Mouse (Mus musculus) spleen, adult 2 months (tissue): ENCODE measurements around the gene Shank1. TPM values are rescaled to one million over a fixed set of nuclear protein-coding genes. Genes with fewer than 3 reads are reported as not detected.
A peak's percentile ranks its signal among the peaks of the same experiment; 100 is the strongest.

Experiments used
- DNase-seq, 2 experiments: peaks; one replicate each; pipeline versions ENCODE4 v3.0.0 to v3.0.0-alpha.2; 2012 to 2021; ENCODE audit warnings: low spot score in 2 of 2, low read depth in 1 of 2
- H3K27ac ChIP-seq: fragments of 200-500 bp; 2 replicates; pipeline ENCODE4 v1.5.1; 2012; ENCODE audit warnings: low read length, inconsistent platforms; ENCODE audit not compliant: insufficient read depth
- H3K27me3 ChIP-seq: fragments of 200-500 bp; 2 replicates; pipeline ENCODE4 v1.6.1; 2012; ENCODE audit warnings: mild to moderate bottlenecking, moderate library complexity, low read length, inconsistent platforms; ENCODE audit not compliant: control insufficient read depth, insufficient read depth
- H3K36me3 ChIP-seq: fragments of 200-500 bp; 2 replicates; pipeline ENCODE4 v1.6.1; 2012; ENCODE audit warnings: mild to moderate bottlenecking, low read length, inconsistent platforms; ENCODE audit not compliant: control insufficient read depth, insufficient read depth
- H3K4me1 ChIP-seq: fragments of 200-500 bp; 2 replicates; pipeline ENCODE4 v1.6.1; 2011; ENCODE audit warnings: inconsistent platforms; ENCODE audit not compliant: control insufficient read depth, insufficient read depth, insufficient read length
- H3K4me3 ChIP-seq: fragments of 200-500 bp; 2 replicates; pipeline ENCODE4 v1.5.1; 2011; ENCODE audit warnings: mild to moderate bottlenecking, inconsistent platforms; ENCODE audit not compliant: insufficient read depth, insufficient read length; ENCODE audit errors: extremely low read depth
- CTCF ChIP-seq: fragments of 200-500 bp; IDR thresholded peaks from 2 replicates; pipeline ENCODE4 v1.5.1; 2011; ENCODE audit warnings: mild to moderate bottlenecking, inconsistent platforms; ENCODE audit not compliant: insufficient read depth, insufficient read length, insufficient replicate concordance; ENCODE audit errors: extremely low read depth
- POLR2A ChIP-seq: fragments of 200-500 bp; IDR thresholded peaks from 2 replicates; pipeline ENCODE4 v1.6.1; 2011; ENCODE audit warnings: low read depth, low read length, inconsistent platforms
- WGBS: fragments of 180-500 bp; shearing (Covaris S2); methylation state at CpG from one replicate; pipeline ENCODE4 v1.1.7; 2018; 5-methylcytosine and 5-hydroxymethylcytosine counted together
- polyA plus RNA-seq: library from polyadenylated mRNA; depleted of rRNA; stranded (reverse); fragments of >200 nt; gene quantifications from 2 replicates; pipeline ENCODE4 v1.2.3, GENCODE M21; 2012; rRNA removed

Gene Shank1
- polyA plus RNA-seq, 1 experiment: 4.5 TPM

DNA sequence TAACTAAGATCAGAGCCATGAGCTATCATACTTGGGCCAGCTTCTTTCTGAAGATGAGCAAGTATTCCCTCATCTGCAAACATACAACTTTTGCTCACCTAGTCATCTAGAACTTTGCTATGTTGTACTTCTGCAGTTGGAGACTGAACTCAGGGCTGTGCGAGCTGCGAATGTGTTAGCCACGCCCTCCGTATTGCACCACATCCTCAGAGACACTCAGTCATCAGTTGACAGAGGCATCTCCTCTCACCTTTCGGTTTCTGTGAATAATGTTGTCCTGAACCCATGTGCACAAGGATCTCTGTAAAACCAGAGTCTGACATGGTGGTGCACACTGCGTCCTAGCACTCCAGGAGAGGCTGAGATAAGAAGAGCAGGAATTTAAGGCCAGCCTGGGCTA, 91.6 kb downstream of the Shank1 start:
- DNase-seq: no peak
- WGBS: 48% methylated on average over 6 of the region's 6 CpGs
- no peak overlapping the region for H3K27ac ChIP-seq
- no peak for TF ChIP-seq POLR2A
- no peak for TF ChIP-seq CTCF
- H3K27me3 ChIP-seq: 0 out of 2 replicates have a peak, but pooled peaks cover 1% of the 10 kb centered on the region
- H3K4me1 ChIP-seq: no peaks in the 10 kb centered on the region; the same call in 1 of the 2 replicates
- H3K4me3 ChIP-seq: no peak overlapping the region
- H3K36me3 ChIP-seq: no peaks in the 10 kb centered on the region

- TF ChIP-seq POLR2A (no peak), CTCF (no peak)
- WGBS: 4% methylated on average over 27 of the region's 27 CpGs
Observed at GRCm38 (mm10) chr7:44405346-44406014, 95.4 kb downstream of the Shank1 start.

GRCm38 (mm10) chr7:44406015-44406355, 95.9 kb downstream of the Shank1 start:
- Histone ChIP-seq H3K27me3 (0 out of 2 replicates have a peak, but pooled peaks cover 1% of the 10 kb centered on the region), H3K36me3 (no peaks in the 10 kb centered on the region), H3K4me3 (no peak overlapping the region), H3K27ac (no peak overlapping the region), H3K4me1 (no peaks in the 10 kb centered on the region; the same call in 1 of the 2 replicates)
- no peak for TF ChIP-seq POLR2A
- TF ChIP-seq CTCF: no peak
- DNase-seq: peak in 1 of 2 experiments; percentile 7
- 11% methylated on average over 5 of the region's 5 CpGs for WGBS

More at GRCm38 (mm10) chr7:44405346-44406014, 95.4 kb downstream of the Shank1 start:
- Histone ChIP-seq H3K36me3 (no peaks in the 10 kb centered on the region), H3K4me3 (peak overlapping the region; percentile 49; the same call in 1 of the 2 replicates), H3K27me3 (0 out of 2 replicates have a peak, but pooled peaks cover 1% of the 10 kb centered on the region), H3K27ac (no peak overlapping the region), H3K4me1 (no peaks in the 10 kb centered on the region; the same call in 1 of the 2 replicates)
- peak; percentile 68 to 76 for DNase-seq

Other genes starting within 250 kb of the Shank1 start
- gene Klk1b21, start 207.9 kb upstream of the Shank1 start, polyA plus RNA-seq: not detected in 2 replicates
- gene Klk1b22, start 197.6 kb upstream of the Shank1 start, polyA plus RNA-seq: 13.3 TPM in 1 of 2 replicates, not detected in the other
- 0.06 TPM in 1 of 2 replicates, not detected in the other for gene Klk1b16, start 173.5 kb upstream of the Shank1 start, polyA plus RNA-seq
- gene Klk1b24, start 122.0 kb upstream of the Shank1 start, polyA plus RNA-seq: 0.75 and 1.0 TPM in 2 replicates
- gene Klk1b3, start 112.1 kb upstream of the Shank1 start, polyA plus RNA-seq: 0.97 and 2.0 TPM in 2 replicates
- 3.0 and 6.3 TPM in 2 replicates for gene Klk1b4, start 102.8 kb upstream of the Shank1 start, polyA plus RNA-seq
- 8.7 and 9.8 TPM in 2 replicates for gene Klk1b5, start 94.3 kb upstream of the Shank1 start, polyA plus RNA-seq
- gene Klk1, start 84.9 kb upstream of the Shank1 start, polyA plus RNA-seq: 834 and 917 TPM in 2 replicates
- gene Gm36864, start 74.1 kb upstream of the Shank1 start, polyA plus RNA-seq: not detected in 2 replicates
- gene 1700028J19Rik, start 63.6 kb upstream of the Shank1 start, polyA plus RNA-seq: 1.4 TPM in 2 replicates
- 98.9 and 139 TPM in 2 replicates for gene 2410002F23Rik, start 63.5 kb upstream of the Shank1 start, polyA plus RNA-seq
- not detected in 2 replicates for gene Acp4, start 52.9 kb upstream of the Shank1 start, polyA plus RNA-seq
- not detected in 2 replicates for gene Gm15517, start 48.8 kb upstream of the Shank1 start, polyA plus RNA-seq
- 4.0 and 5.2 TPM in 2 replicates for gene Clec11a, start 3.4 kb upstream of the Shank1 start, polyA plus RNA-seq
- gene Syt3, start 73.8 kb downstream of the Shank1 start, polyA plus RNA-seq: 1.2 and 2.5 TPM in 2 replicates
- gene 1700008O03Rik, start 75.6 kb downstream of the Shank1 start, polyA plus RNA-seq: 0.40 and 0.68 TPM in 2 replicates
- gene Lrrc4b, start 118.8 kb downstream of the Shank1 start, polyA plus RNA-seq: 0.22 and 0.23 TPM in 2 replicates
- 0.40 TPM in 1 of 2 replicates, not detected in the other for gene Aspdh, start 155.1 kb downstream of the Shank1 start, polyA plus RNA-seq
- 124 and 171 TPM in 2 replicates for gene Josd2, start 157.7 kb downstream of the Shank1 start, polyA plus RNA-seq
- gene Emc10, start 186.3 kb downstream of the Shank1 start, polyA plus RNA-seq: 188 and 231 TPM in 2 replicates
- 5.1 and 7.3 TPM in 2 replicates for gene Fam71e1, start 186.3 kb downstream of the Shank1 start, polyA plus RNA-seq
- 1.2 and 1.4 TPM in 2 replicates for gene Mybpc2, start 214.4 kb downstream of the Shank1 start, polyA plus RNA-seq
- 285 and 365 TPM in 2 replicates for gene Spib, start 221.8 kb downstream of the Shank1 start, polyA plus RNA-seq
- 118 and 121 TPM in 2 replicates for gene Pold1, start 238.6 kb downstream of the Shank1 start, polyA plus RNA-seq
- 162 and 211 TPM in 2 replicates for gene Nr1h2, start 243.7 kb downstream of the Shank1 start, polyA plus RNA-seq